Mouse (Mus musculus) skeletal muscle tissue, adult 2 months (tissue): ENCODE results near the gene Crocc2.

Experiments
- DNase-seq: peaks from one replicate; pipeline ENCODE4 v3.0.0-alpha.2; 2012; ENCODE audit warnings: low read depth, low spot score

The Crocc2 gene

GRCm38 (mm10) chr1:93270516-93271240 lies 102.2 kb downstream of the Crocc2 start:
- DNase-seq = no peak

- DNase-seq = no peak
These were observed 103.2 kb downstream of the Crocc2 start for GRCm38 (mm10) chr1:93271751-93272150.

- DNase-seq = no peak
These were observed 103.9 kb downstream of the Crocc2 start for GRCm38 (mm10) chr1:93272409-93272821.

GRCm38 (mm10) chr1:93275561-93275960 lies 107.0 kb downstream of the Crocc2 start:
- DNase-seq = no peak

- DNase-seq = no peak
These were observed 108.5 kb downstream of the Crocc2 start for GRCm38 (mm10) chr1:93277041-93277440.
